In genomic region chr19:44293769-44294551, GRCm38 (mm10) we compare ENCODE assay signal across 8 mouse cellular contexts. TPM values are rescaled to one million over a fixed set of nuclear protein-coding genes. Genes with fewer than 3 reads are reported as not detected.
DNase-seq lines count a peak whose midpoint lies in the region; ATAC-seq lines count a peak whose summit lies in the region.

No protein-coding gene starts in this region.

- no peaks in the 10 kb centered on the region for H3K27me3 ChIP-seq in hindbrain, embryonic 13.5 days

- under 1% methylated on average over 30 of the region's 31 CpGs for WGBS in hindbrain, embryonic 13.5 days

- peak overlapping the region; percentile 98 for H3K9ac ChIP-seq in hindbrain, embryonic 13.5 days

- DNase-seq in R1 (ENCODE audit: low read depth, low spot score), result peak; percentile 99
- DNase-seq in cerebellum, postnatal 14 days, result peak; percentile 96
- peak; percentile 92 to 95 for DNase-seq in frontal cortex, postnatal 14 days (ENCODE audit: low spot score in 2 of 2)
- peak; percentile 82 to 83 for DNase-seq in layer of hippocampus, postnatal 25 days (ENCODE audit: extremely low spot score in 1 of 2, low spot score in 1 of 2)
- DNase-seq in lung, postnatal 14 days, result peak; percentile 87
- DNase-seq in retina, adult 2 months (ENCODE audit: low read depth, low spot score), result peak; percentile 84
- peak; percentile 84 for DNase-seq in thymus, postnatal 25 days

- peak; percentile 98 for ATAC-seq in hindbrain, embryonic 13.5 days (ENCODE audit: low FRiP score)

- peaks cover 61% of the 10 kb centered on the region for H3K4me1 ChIP-seq in hindbrain, embryonic 13.5 days (replicated peaks)

- H3K4me2 ChIP-seq in hindbrain, embryonic 13.5 days, result peak overlapping the region; percentile 96

- peaks cover 32% of the 10 kb centered on the region for H3K36me3 ChIP-seq in hindbrain, embryonic 13.5 days

- peak overlapping the region; percentile 90 for H3K4me3 ChIP-seq in hindbrain, embryonic 13.5 days

- H3K9me3 ChIP-seq in hindbrain, embryonic 13.5 days, result no peaks in the 10 kb centered on the region

- H3K27ac ChIP-seq in hindbrain, embryonic 13.5 days, result peak overlapping the region; percentile 99

RNA-seq across cellular contexts. Expression of gene Scd2, which starts 0.5 kb away (rescaled TPM):
- 246 and 249 TPM in 2 replicates for polyA plus RNA-seq in hindbrain, embryonic 13.5 days (2015; fragmentation: Nextera tagmentation; extraction: Ambion mirVana)
- 100 to 1,000 TPM; 642 to 712 TPM for total RNA-seq in layer of hippocampus, postnatal 25 days (2021)

RNA-seq across cellular contexts. Expression of gene Scd4, which starts 38.9 kb away (rescaled TPM):
- 0.09 and 0.19 TPM in 2 replicates for polyA plus RNA-seq in hindbrain, embryonic 13.5 days (2015; fragmentation: Nextera tagmentation; extraction: Ambion mirVana)
- total RNA-seq in layer of hippocampus, postnatal 25 days (2021), result 1 to 10 TPM; 2.8 to 2.9 TPM

Comparison
In these comparisons a context has a peak if more than half of its experiments do, and no peak if none do; other contexts are left out.
1. Peak in every context shown above with its lines: DNase-seq, ATAC-seq, H3K4me3 ChIP-seq and H3K27ac ChIP-seq.